ENCODE assay signal across 11 mouse cellular contexts in the genomic region with DNA sequence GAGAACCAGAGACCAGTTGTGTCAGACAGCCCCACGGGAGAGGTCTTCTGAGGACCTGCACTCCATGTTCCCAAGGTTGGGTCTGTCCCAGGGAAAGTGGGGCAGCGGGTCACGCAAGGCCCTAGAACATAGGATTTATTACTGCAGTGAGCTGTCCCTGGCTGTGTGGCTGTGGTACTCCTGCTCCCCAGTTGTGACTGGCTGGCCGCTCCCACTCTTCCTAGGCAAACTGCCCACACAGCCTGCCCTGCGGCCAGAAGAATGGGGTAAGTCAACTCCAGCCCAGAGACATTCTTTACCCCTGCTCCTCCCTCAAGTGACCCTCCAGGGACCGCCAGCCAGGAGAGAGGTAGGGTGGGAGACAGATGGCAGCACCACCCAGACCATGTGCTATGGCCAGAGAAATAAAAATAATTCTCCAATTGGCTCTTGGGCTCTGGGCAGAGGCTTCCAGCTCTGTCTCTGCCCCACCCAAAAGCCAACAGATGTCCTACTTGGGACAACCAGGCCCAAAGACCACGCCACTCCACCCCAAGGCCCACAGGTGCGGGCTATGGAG. TPM values are rescaled to one million over a fixed set of nuclear protein-coding genes. Genes with fewer than 3 reads are reported as not detected.
A peak's percentile ranks its signal among the peaks of the same experiment; 100 is the strongest.
DNase-seq lines count a peak whose midpoint lies in the region; ATAC-seq and TF ChIP-seq lines count a peak whose summit lies in the region.
"Had no signal": no experiment of that assay in that cellular context is flagged by ENCODE, and none has a peak within 500 bp of the region (broad histone marks: within the 10 kb centered on the region; RNA-seq: fewer than 3 reads in every experiment).

No protein-coding gene starts in this region.

- H3K4me2 ChIP-seq in myocyte (ENCODE audit: low read depth), result peak overlapping the region; percentile 64
- H3K4me2 ChIP-seq: limb, embryonic 13.5 days had no signal

- intact Hi-C loops in gastrocnemius, postnatal 14 days (cut with DNase I; ENCODE audit: low total_unique reads), result no loop called here
- intact Hi-C loops in left cerebral cortex, adult 2 months (cut with DNase I), result no loop called here

- TF ChIP-seq POLR2A in myocyte (IDR thresholded peaks at IDR 0.05; ENCODE audit: insufficient read length, low read depth), result peak; percentile 34

- H3K36me3 ChIP-seq in myocyte (ENCODE audit: control insufficient read depth, insufficient read depth), result peaks cover 9% of the 10 kb centered on the region
- H3K36me3 ChIP-seq: limb, embryonic 13.5 days had no signal

- no peak overlapping the region for H3K27ac ChIP-seq in left cerebral cortex, adult 2 months
- H3K27ac ChIP-seq: limb, embryonic 13.5 days had no signal

- no peak overlapping the region for H3K4me3 ChIP-seq in myocyte
- H3K4me3 ChIP-seq in left cerebral cortex, adult 2 months, result no peak overlapping the region
- H3K4me3 ChIP-seq: limb, embryonic 13.5 days had no signal

- no peak; the same call in 1 of the 2 replicates for ATAC-seq in cerebellum, adult (ENCODE audit: insufficient number of reproducible peaks, low FRiP score, low TSS enrichment)
- ATAC-seq: forebrain, embryonic 16.5 days had no signal

- no peak overlapping the region for H3ac ChIP-seq in myocyte (ENCODE audit: control insufficient read depth, insufficient read length)

- peak; percentile 26 to 28 for DNase-seq in cerebellum, adult 18-20 months
- peak; percentile 14 to 24 for DNase-seq in kidney, postnatal 36 days
- DNase-seq in kidney, adult 18-20 months, result no peak
- DNase-seq in gastrocnemius, postnatal 14 days, result peak; percentile 81
- no peak for DNase-seq in embryo, embryonic 10 days (ENCODE audit: low spot score)
- no peak for DNase-seq in left cerebral cortex, adult 2 months (ENCODE audit: extremely low spot score in 1 of 2, low spot score in 2 of 2)
- DNase-seq: cerebellum, postnatal 36 days had no signal

- no peaks in the 10 kb centered on the region for H3K27me3 ChIP-seq in myocyte (ENCODE audit: control insufficient read depth, insufficient read depth, insufficient read length)
- H3K27me3 ChIP-seq: limb, embryonic 13.5 days had no signal

- no peak for TF ChIP-seq CTCF in left cerebral cortex, adult 2 months (IDR thresholded peaks at IDR 0.05)

- peaks cover 62% of the 10 kb centered on the region for H3K79me2 ChIP-seq in myocyte (ENCODE audit: control insufficient read depth, insufficient read depth)

TF ChIP-seq in myocyte, 11 proteins besides CTCF, POLR2A, EP300 and RAD21:
- TF ChIP-seq TCF12 (IDR thresholded peaks at IDR 0.05; ENCODE audit: insufficient read depth, poor library complexity, severe bottlenecking) (peak; percentile 77), TCF3 (IDR thresholded peaks at IDR 0.05; ENCODE audit: insufficient read length, low read depth) (peak; percentile 24), POLR2AphosphoS2 (IDR thresholded peaks at IDR 0.05; ENCODE audit: insufficient read length, low read depth) (peak; percentile 70), MYOG (IDR thresholded peaks at IDR 0.05; ENCODE audit: control insufficient read depth in 1 of 3, insufficient read depth in 1 of 3, insufficient read length in 2 of 3, low read depth in 2 of 3) (peak; percentile 7 to 80 (median 57)), CEBPB (IDR thresholded peaks at IDR 0.05; ENCODE audit: insufficient read depth, poor library complexity, severe bottlenecking) (no peak), USF1 (IDR thresholded peaks at IDR 0.05; ENCODE audit: low read depth) (no peak), MYOD1 (IDR thresholded peaks at IDR 0.05; ENCODE audit: control insufficient read depth in 1 of 3, insufficient read length in 2 of 3, low read depth in 2 of 3) (peak in 2 of 3 experiments; percentile 48 to 75)
TF ChIP-seq in myocyte: peak in this region for 5.

RNA-seq across cellular contexts. Expression of a gene that starts 25.0 kb away (rescaled TPM):
- 10 to 100 TPM; 10.9 to 11.0 TPM for total RNA-seq in gastrocnemius, postnatal 14 days (2021)
- 70.9 TPM for polyA plus RNA-seq in myocyte (2012; fragmentation: generic; extraction: Trizol)
- 1 to 10 TPM in 1 of 2 experiments, under 1 TPM in 1; 0.91 to 1.7 TPM for total RNA-seq in left cerebral cortex, adult 2 months (2021)

Comparison
In these comparisons a context has a peak if more than half of its experiments do, and no peak if none do; other contexts are left out.
1. DNase-seq: peak in cerebellum, adult 18-20 months (2 of 2), kidney, postnatal 36 days (2 of 2) and gastrocnemius, postnatal 14 days (single experiment); none in kidney, adult 18-20 months (single experiment), embryo, embryonic 10 days (single experiment) and left cerebral cortex, adult 2 months (0 of 2).
2. RNA of a gene that starts 25.0 kb away (total RNA-seq): 10.9 to 11.0 TPM in gastrocnemius, postnatal 14 days; 0.91 to 1.7 TPM in left cerebral cortex, adult 2 months; every median in the first group is over 4 times any median in the second.